Mouse (Mus musculus) small intestine, adult 2 months (tissue): ENCODE results near the gene Aff3.

Experiments used
- CTCF ChIP-seq: fragments of 200-500 bp; IDR thresholded peaks from 2 replicates; pipeline ENCODE4 v1.5.1; 2012; ENCODE audit warnings: low read depth, mild to moderate bottlenecking, control low read depth, inconsistent platforms, low read length, moderate library complexity, mixed read lengths; ENCODE audit not compliant: insufficient replicate concordance, insufficient read length; ENCODE audit errors: extremely low read depth
- POLR2A ChIP-seq: fragments of 200-500 bp; IDR thresholded peaks from 2 replicates; pipeline ENCODE4 v1.6.1; 2012; ENCODE audit warnings: low read depth, mild to moderate bottlenecking, control low read depth, inconsistent platforms, low read length, moderate library complexity

DNA sequence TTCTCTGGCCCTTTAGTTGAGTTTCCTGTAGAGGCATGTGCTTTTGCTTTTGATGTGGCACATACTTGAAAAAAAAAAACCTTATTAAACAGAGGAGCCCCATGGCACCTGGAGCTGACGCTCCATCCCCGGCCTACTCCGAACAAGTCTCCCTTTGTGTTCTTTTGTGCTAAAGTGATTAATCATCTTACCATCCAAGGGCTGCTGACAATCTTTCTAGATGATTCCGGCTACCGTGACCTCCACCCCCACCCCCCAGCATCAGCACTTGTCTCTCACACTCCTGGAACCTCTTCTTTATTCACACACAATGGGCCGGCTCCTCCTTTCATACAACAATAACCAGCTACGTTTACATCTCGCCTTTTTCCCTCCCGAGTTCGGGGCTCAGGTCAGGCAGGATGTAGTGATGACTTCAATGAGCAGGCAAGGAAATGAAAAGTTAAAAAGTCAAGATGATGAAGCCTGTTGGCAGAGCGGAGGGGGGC, 269.5 kb downstream of the Aff3 start:
- TF ChIP-seq POLR2A, result no peak
- TF ChIP-seq CTCF, result no peak
